Mouse (Mus musculus) skeletal muscle tissue, adult 2 months (tissue): ENCODE data around the gene Slc52a3.
"Not testable (repeated sequence)": the region's sequence is repeated elsewhere in the genome, so short reads cannot be mapped to it uniquely, and the experiment has no call there.

Source experiments
- DNase-seq: peaks from one replicate; pipeline ENCODE4 v3.0.0-alpha.2; 2012; ENCODE audit warnings: low read depth, low spot score

Slc52a3 gene

GRCm38 (mm10) chr2:151973595-151974562 lies 22.4 kb upstream of the Slc52a3 start:
- DNase-seq = no peak

- no peak for DNase-seq
Observed at GRCm38 (mm10) chr2:151975295-151975694, 21.0 kb upstream of the Slc52a3 start.

GRCm38 (mm10) chr2:151976067-151976466 lies 20.2 kb upstream of the Slc52a3 start:
- DNase-seq = no peak

GRCm38 (mm10) chr2:151977689-151978440 lies 18.4 kb upstream of the Slc52a3 start:
- peak; percentile 76 for DNase-seq

- DNase-seq = no peak
Observed at GRCm38 (mm10) chr2:151978494-151978893, 17.8 kb upstream of the Slc52a3 start.

GRCm38 (mm10) chr2:151979470-151980354 lies 16.6 kb upstream of the Slc52a3 start, which contains the start of gene Fam110a:
Gene Fam110a, minus strand, starts transcription at chr2:151980219.
- peak; percentile 92 for DNase-seq

- no peak for DNase-seq
Observed at GRCm38 (mm10) chr2:151980355-151980693, 16.0 kb upstream of the Slc52a3 start.

- no peak for DNase-seq
Observed at GRCm38 (mm10) chr2:151981268-151981667, 15.0 kb upstream of the Slc52a3 start.

- DNase-seq = no peak
Observed at GRCm38 (mm10) chr2:151982476-151982875, 13.8 kb upstream of the Slc52a3 start.

GRCm38 (mm10) chr2:151984019-151984418 lies 12.3 kb upstream of the Slc52a3 start:
- no peak for DNase-seq

- DNase-seq = no peak
Observed at GRCm38 (mm10) chr2:151985426-151986172, 10.7 kb upstream of the Slc52a3 start.

GRCm38 (mm10) chr2:151986958-151987357 lies 9.4 kb upstream of the Slc52a3 start:
- DNase-seq = no peak

GRCm38 (mm10) chr2:151988978-151989377 lies 7.3 kb upstream of the Slc52a3 start:
- no peak for DNase-seq

- no peak for DNase-seq
Observed at GRCm38 (mm10) chr2:151990985-151991394, 5.3 kb upstream of the Slc52a3 start.

GRCm38 (mm10) chr2:151991446-151991845 lies 4.9 kb upstream of the Slc52a3 start:
- DNase-seq = no peak

- peak; percentile 70 for DNase-seq
Observed at GRCm38 (mm10) chr2:151994350-151995122, 1.8 kb upstream of the Slc52a3 start.

GRCm38 (mm10) chr2:151997190-151997575 lies 872 bp downstream of the Slc52a3 start:
- DNase-seq = not testable (repeated sequence)

GRCm38 (mm10) chr2:151997776-151998504 lies 1.6 kb downstream of the Slc52a3 start:
- no peak for DNase-seq

GRCm38 (mm10) chr2:151998505-151998899 lies 2.2 kb downstream of the Slc52a3 start:
- no peak for DNase-seq
